Mouse (Mus musculus) heart, embryonic 12.5 days (tissue): Measurements from ENCODE around the gene Ifi27l2a. TPM values are rescaled to one million over a fixed set of nuclear protein-coding genes. Genes with fewer than 3 reads are reported as not detected.
A peak's percentile ranks its signal among the peaks of the same experiment; 100 is the strongest.

Source experiments
- ATAC-seq: fragments of 200-750 bp; cut with Nextera tagmentation; 2 replicates; pipeline ENCODE4 v1.8.0; 2017; ENCODE audit warnings: moderate TSS enrichment, moderate library complexity; ENCODE audit not compliant: insufficient number of reproducible peaks, low FRiP score
- H3K27ac ChIP-seq: fragments of 300-500 bp; sonication (generic); 2 replicates; pipeline ENCODE4 v1.5.1; 2016; ENCODE audit warnings: mild to moderate bottlenecking, moderate library complexity; ENCODE audit not compliant: poor library complexity, severe bottlenecking
- H3K27me3 ChIP-seq: fragments of 300-500 bp; sonication (generic); replicated peaks from 2 replicates; pipeline ENCODE4 v1.6.1; 2016; ENCODE audit warnings: mild to moderate bottlenecking, moderate library complexity
- H3K36me3 ChIP-seq: fragments of 300-500 bp; sonication (generic); 2 replicates; pipeline ENCODE4 v1.6.1; 2016; ENCODE audit warnings: mild to moderate bottlenecking, moderate library complexity
- H3K4me1 ChIP-seq: fragments of 300-500 bp; sonication (generic); replicated peaks from 2 replicates; pipeline ENCODE4 v1.6.1; 2016; ENCODE audit warnings: mild to moderate bottlenecking
- H3K4me2 ChIP-seq: fragments of 300-500 bp; sonication (generic); 2 replicates; pipeline ENCODE4 v1.6.1; 2016; ENCODE audit warnings: mild to moderate bottlenecking, moderate library complexity
- H3K4me3 ChIP-seq: fragments of 300-500 bp; sonication (generic); 2 replicates; pipeline ENCODE4 v1.5.1; 2016; ENCODE audit warnings: mild to moderate bottlenecking
- H3K9ac ChIP-seq: fragments of 300-500 bp; sonication (generic); 2 replicates; pipeline ENCODE4 v1.6.1; 2016; ENCODE audit warnings: mild to moderate bottlenecking, moderate library complexity
- H3K9me3 ChIP-seq: fragments of 300-500 bp; sonication (generic); replicated peaks from 2 replicates; pipeline ENCODE4 v1.6.1; 2016; ENCODE audit warnings: mild to moderate bottlenecking, moderate library complexity
- WGBS: fragments of 180-500 bp; shearing (Covaris S2); methylation state at CpG from one replicate; pipeline ENCODE4 v1.1.7; 2016; 5-methylcytosine and 5-hydroxymethylcytosine counted together
- polyA plus RNA-seq: library from polyadenylated mRNA; unstranded; fragments of >200 nt; fragmentation: Nextera tagmentation; extraction: Ambion mirVana; gene quantifications from 2 replicates; pipeline ENCODE4 v1.2.1, GENCODE M21; 2016

Ifi27l2a gene
- polyA plus RNA-seq, 1 experiment from 2014 or later: 4.5 TPM

DNA sequence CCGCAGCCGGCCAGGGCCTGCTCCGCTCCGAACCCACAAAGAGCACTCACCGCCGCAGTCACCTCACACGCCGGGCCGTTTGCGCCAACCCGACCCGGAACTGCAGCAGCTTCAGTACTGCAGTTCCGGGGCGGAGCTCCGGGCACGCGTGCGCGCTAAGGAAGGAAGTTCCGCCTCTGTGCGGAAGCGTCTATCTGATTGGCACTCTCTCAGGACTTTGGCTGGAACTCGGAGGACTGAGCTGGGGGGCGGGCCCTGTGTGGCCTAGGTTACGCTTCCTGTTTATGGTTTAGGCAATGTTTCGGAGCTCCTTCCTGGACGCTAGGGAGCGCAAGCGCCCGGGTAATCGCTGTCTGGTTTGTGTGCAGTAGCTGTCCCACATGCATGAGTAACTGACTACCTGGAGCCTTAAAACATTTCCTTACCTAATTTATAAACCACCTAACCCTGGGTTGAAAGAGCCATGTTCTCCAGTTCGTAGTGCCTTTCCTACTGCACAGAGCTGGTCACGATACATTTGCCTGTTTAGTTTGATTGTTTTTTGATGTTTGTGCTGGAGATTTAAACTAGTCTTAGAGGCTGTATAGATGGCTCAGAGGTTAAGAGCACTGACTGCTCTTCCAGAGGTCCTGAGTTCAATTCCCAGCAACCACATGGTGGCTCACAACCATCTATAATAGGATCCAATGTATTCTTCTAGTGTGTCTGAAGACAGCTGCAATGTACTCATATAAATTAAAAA, 17.6 kb downstream of the Ifi27l2a start, which contains the start of gene Ddx24:
Ddx24 (minus strand) TSS at position 102 of the 742 bp plus-strand sequence.
- peak within 1 kb of the TSS; percentile 96 for H3K4me3 ChIP-seq
- 1% methylated on average over 33 of the region's 33 CpGs for whole genome bisulfite sequencing
- H3K27ac ChIP-seq: peak within 1 kb of the TSS; percentile 28; the same call in 1 of the 2 replicates
- H3K36me3 ChIP-seq: peaks cover 16% of the 10 kb centered on the region
- peak; percentile 100 for ATAC-seq
- H3K9ac ChIP-seq: peak within 1 kb of the TSS; percentile 98
- no peaks in the 10 kb centered on the region; the same call in 1 of the 2 replicates for H3K9me3 ChIP-seq
- no peaks in the 10 kb centered on the region for H3K27me3 ChIP-seq
- H3K4me2 ChIP-seq: peak within 1 kb of the TSS; percentile 99
- H3K4me1 ChIP-seq: peaks cover 25% of the 10 kb centered on the region

DNA sequence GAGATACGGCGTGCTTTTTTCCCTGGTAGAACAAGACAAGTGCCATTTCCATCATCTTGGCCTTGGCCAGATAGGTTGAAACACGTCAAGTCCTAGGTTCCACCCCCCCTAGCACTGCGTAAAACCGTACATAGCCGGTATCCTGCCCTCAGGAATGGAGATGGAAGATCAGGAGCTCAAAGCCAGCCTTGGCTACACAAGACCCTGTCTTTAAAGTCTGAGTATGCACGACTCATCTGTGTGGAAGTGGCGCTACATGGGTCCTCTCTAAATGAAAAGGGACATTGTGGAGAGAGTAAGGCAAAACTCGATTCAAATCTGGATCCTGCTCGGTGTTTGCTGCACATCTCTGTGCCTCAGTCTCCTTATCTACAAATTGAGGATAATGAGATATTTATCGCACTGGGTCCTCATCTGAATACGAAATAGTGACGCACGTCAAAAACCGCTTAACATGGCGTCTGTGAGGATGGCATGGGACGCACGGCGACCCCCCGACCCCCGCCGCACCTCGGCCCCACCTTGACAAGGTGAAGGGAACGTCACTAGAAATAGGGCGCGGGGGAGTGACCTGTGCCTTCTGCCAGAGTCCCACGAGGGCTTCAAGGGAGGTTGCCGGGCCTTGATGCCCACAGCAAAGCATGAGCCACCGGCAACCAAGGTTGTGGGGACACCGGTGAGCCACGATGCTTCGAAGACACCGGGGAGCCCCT, 18.3 kb downstream of the Ifi27l2a start:
- Histone ChIP-seq H3K4me3 (peak overlapping the region; percentile 96), H3K36me3 (peaks cover 16% of the 10 kb centered on the region), H3K4me1 (peaks cover 25% of the 10 kb centered on the region), H3K9me3 (no peaks in the 10 kb centered on the region; the same call in 1 of the 2 replicates), H3K27ac (peak overlapping the region; percentile 28; the same call in 1 of the 2 replicates), H3K27me3 (no peaks in the 10 kb centered on the region), H3K9ac (peak overlapping the region; percentile 98), H3K4me2 (peak overlapping the region; percentile 99)
- WGBS: 8% methylated on average over 33 of the region's 33 CpGs
- peak; percentile 10; the same call in 1 of the 2 replicates for ATAC-seq

DNA sequence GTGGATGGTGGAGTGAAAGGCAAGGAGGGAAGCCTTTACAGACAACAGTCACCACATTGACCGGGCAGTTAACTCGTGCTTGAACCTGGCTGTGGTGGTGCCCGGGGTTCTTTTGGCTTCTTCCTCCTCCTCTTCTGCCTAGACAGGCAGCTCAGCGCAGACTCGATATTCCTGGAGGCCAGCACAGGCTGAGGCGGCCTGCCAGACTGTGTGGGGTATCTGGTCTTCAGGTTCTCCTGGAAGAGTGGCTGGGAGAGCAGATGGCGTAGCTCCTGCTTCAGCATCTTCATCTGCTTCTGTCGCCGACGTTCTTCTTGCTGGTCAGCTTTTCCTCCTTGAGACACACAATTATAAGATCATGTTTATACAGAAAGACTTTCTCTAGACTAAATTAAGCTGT, 35.3 kb downstream of the Ifi27l2a start:
- Histone ChIP-seq H3K9me3 (no peaks in the 10 kb centered on the region), H3K4me3 (no peak overlapping the region), H3K27ac (no peak overlapping the region), H3K27me3 (no peaks in the 10 kb centered on the region), H3K36me3 (peaks cover 97% of the 10 kb centered on the region), H3K9ac (no peak overlapping the region), H3K4me1 (no peaks in the 10 kb centered on the region), H3K4me2 (no peak overlapping the region)
- ATAC-seq: no peak
- 92% methylated on average over 10 of the region's 10 CpGs for WGBS

DNA sequence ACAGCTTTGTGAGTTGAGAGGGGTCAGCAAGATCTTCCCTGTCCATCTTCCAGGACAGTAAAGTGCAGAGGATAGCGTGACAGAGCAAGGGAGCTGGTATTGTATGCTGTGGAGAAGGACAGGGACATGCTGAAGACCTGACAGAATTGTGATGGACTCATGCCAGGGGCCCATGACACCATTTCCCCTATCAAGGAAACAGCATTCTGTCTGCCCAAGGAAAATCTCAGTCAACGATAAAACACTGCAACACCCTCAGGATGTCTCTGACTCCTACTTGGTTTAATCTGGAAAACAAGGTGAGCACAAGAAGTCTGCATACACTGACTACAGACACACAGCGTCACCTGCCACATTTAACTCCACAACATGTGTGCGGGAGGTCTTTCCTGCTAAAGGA, 35.8 kb downstream of the Ifi27l2a start, which contains the start of gene 9330161L09Rik:
9330161L09Rik (minus strand) TSS at position 101 of the 400 bp plus-strand sequence.
- Histone ChIP-seq H3K9ac (no peak within 1 kb of the TSS), H3K9me3 (no peaks in the 10 kb centered on the region), H3K4me2 (no peak within 1 kb of the TSS), H3K36me3 (peaks cover 97% of the 10 kb centered on the region), H3K27ac (no peak within 1 kb of the TSS), H3K27me3 (no peaks in the 10 kb centered on the region), H3K4me3 (no peak within 1 kb of the TSS), H3K4me1 (no peaks in the 10 kb centered on the region)
- ATAC-seq: no peak
- 87% methylated on average over 4 of the region's 4 CpGs for WGBS

DNA sequence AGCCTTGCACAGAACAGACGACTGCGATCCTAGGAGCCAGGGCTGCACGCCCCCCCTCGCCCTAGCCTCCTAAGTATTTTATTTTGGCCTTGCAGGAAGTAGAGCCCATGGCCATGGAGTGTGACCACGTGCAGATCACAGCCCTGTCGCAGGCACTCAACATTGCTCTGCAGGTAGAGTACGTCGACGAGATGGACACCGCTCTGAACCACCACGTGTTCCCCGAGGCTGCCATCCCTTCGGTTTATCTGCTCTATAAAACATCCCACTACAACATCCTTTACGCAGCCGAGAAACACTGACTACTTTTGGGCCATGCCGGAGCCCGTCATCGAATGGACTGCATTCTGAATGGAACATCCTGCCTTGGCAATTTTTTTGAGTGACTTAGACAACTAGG, 39.3 kb downstream of the Ifi27l2a start:
- Histone ChIP-seq H3K4me3 (no peak overlapping the region), H3K9ac (no peak overlapping the region), H3K9me3 (no peaks in the 10 kb centered on the region), H3K36me3 (peaks cover 76% of the 10 kb centered on the region), H3K4me1 (no peaks in the 10 kb centered on the region), H3K27me3 (no peaks in the 10 kb centered on the region), H3K4me2 (no peak overlapping the region), H3K27ac (no peak overlapping the region)
- 87% methylated on average over 18 of the region's 18 CpGs for WGBS
- ATAC-seq: no peak

DNA sequence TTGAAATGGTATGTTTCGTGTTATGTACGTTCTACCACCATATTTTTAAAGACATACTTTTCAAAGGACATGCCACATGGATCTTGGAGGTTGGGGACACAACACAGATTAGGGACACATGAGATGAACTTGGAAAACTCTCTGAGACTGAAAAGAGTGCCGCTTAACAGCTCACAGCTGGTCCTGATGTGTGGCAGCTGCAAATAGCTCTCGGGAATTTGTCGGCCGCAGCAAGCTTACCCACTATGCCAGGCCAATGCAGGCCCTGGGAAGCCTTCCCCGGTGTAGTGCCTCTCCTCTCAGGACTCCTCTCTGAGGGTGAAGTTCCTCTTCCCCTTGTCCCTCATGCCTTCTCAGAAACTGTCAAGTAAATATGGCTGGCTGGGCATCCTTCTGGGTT, 46.7 kb downstream of the Ifi27l2a start:
- ATAC-seq: no peak
- no peak overlapping the region for H3K4me2 ChIP-seq
- WGBS: 66% methylated on average over 7 of the region's 7 CpGs
- peaks cover 52% of the 10 kb centered on the region for H3K4me1 ChIP-seq
- no peak overlapping the region for H3K4me3 ChIP-seq
- peaks cover 12% of the 10 kb centered on the region for H3K36me3 ChIP-seq
- no peak overlapping the region for H3K9ac ChIP-seq
- no peaks in the 10 kb centered on the region for H3K9me3 ChIP-seq
- no peak overlapping the region for H3K27ac ChIP-seq
- no peaks in the 10 kb centered on the region for H3K27me3 ChIP-seq

DNA sequence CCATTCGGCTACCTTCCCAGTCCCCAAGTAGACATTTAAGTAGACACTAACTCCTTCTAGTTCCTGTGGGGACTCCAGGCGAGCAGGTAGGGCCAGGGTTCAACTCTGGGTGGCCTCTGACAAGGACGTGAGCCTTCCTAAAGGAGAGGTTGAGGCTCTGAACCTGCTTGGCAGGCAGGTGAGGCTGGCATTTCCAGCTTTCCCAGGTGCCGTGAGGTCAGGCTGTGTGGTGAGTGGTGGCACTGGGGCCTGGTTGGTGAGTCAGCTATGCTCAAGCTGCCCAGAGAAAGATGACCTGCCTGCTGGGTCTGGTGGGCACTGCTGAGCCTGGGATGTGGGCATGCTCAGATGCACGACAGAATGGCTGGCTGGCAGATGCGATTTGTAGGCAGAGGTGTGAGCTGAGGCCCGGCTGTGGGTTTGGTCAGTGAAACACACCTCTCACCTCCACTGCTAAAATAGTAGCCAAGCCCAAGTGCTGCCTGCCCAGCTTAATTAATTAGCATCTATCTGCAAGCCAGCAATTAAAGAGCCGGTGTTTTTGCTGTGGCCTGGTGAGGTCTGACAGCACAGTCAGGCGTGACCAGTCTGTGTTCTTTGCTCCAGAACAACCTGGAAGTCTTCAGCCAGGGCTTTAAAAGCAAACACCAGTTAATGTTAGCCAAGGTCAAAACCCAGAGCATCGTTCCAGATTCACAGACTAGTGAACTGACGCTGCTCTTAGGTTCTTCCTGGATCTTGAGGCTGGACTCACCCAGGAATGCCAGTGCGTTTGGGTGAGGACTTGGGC, 47.8 kb downstream of the Ifi27l2a start:
- 72% methylated on average over 12 of the region's 12 CpGs for WGBS

DNA sequence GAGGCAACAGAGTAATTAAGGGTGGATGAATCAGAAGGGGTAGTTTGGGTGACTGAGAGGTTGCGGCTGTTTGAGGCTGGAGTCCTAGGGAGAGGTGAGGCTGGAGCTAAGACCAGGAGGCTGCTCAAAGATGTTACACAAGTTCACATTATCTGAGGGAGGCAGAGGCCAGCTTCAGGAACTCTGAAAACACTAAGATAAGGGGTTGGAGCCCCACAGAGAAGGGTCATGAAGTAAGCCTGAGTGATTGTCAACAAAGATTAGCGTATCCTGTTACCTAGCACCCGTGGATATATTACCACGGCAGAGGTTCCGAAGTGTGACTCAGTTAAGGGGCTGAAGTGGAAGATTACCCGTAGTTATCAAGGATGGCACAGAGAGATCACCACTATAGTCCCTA, 50.0 kb downstream of the Ifi27l2a start:
- Histone ChIP-seq H3K4me3 (no peak overlapping the region), H3K4me2 (peak overlapping the region; percentile 12; the same call in 1 of the 2 replicates), H3K27me3 (no peaks in the 10 kb centered on the region), H3K36me3 (no peaks in the 10 kb centered on the region), H3K27ac (peak overlapping the region; percentile 54; the same call in 1 of the 2 replicates), H3K9ac (peak overlapping the region; percentile 46; the same call in 1 of the 2 replicates), H3K9me3 (no peaks in the 10 kb centered on the region), H3K4me1 (peaks cover 78% of the 10 kb centered on the region)
- WGBS: 26% methylated on average over 6 of the region's 6 CpGs
- peak; percentile 81 for ATAC-seq

More for the DNA sequence above, 47.8 kb downstream of the Ifi27l2a start:
- ATAC-seq: no peak
- H3K9ac ChIP-seq: 0 out of 2 replicates have a peak overlapping the region, but pooled peaks have one; percentile 0
- H3K36me3 ChIP-seq: peaks cover 4% of the 10 kb centered on the region
- H3K4me3 ChIP-seq: no peak overlapping the region
- H3K4me1 ChIP-seq: peaks cover 62% of the 10 kb centered on the region
- no peaks in the 10 kb centered on the region for H3K27me3 ChIP-seq
- no peaks in the 10 kb centered on the region for H3K9me3 ChIP-seq
- no peak overlapping the region for H3K4me2 ChIP-seq
- H3K27ac ChIP-seq: no peak overlapping the region
